Mouse (Mus musculus) embryonic fibroblast, embryonic 13.5 days (primary cell): ENCODE measurements around the gene 6430628N08Rik.

ENCODE experiments used
- CTCF ChIP-seq: IDR thresholded peaks from 2 replicates; pipeline ENCODE4 v1.5.1; 2011; ENCODE audit warnings: mild to moderate bottlenecking, control low read depth, low read length, moderate library complexity, borderline replicate concordance; ENCODE audit not compliant: insufficient read depth
- POLR2A ChIP-seq: IDR thresholded peaks from 2 replicates; pipeline ENCODE4 v1.6.1; 2011; ENCODE audit warnings: low read depth, mild to moderate bottlenecking, control low read depth, low read length, moderate library complexity

DNA sequence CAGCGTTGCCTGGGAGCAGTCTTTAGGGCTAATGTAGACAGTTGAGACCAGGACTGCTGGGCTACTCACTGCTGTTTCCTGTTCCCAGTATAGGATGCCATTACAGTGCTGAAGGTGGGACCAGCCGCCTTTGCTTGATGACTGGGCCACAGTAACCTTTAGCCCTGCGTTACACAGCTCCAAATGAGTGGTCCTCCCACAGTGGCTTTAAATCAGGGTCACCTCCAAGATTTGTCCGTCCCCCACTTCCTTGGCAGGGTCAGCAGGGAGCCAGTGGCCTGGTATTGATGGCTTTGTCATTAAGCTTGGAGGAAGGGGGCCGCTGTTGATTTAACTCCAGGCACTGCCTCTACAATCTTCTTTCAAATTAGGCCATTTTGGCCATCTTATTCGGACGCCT, 27.1 kb upstream of the 6430628N08Rik start:
- TF ChIP-seq CTCF (no peak), POLR2A (no peak)
